Mouse (Mus musculus): ENCODE measurements around the gene Notch1.

Gene Notch1

GRCm38 (mm10) chr2:26500599-26501370 lies 15.7 kb downstream of the Notch1 start:
- peak; percentile 96 for DNase-seq (ENCODE audit: low read depth, low spot score)

GRCm38 (mm10) chr2:26500027-26500598 lies 16.4 kb downstream of the Notch1 start:
- DNase-seq (ENCODE audit: low read depth, low spot score), result no peak

- DNase-seq (ENCODE audit: low read depth, low spot score), result no peak
Observed at GRCm38 (mm10) chr2:26498694-26499093, 17.8 kb downstream of the Notch1 start.

- no peak for DNase-seq (ENCODE audit: low read depth, low spot score)
Observed at GRCm38 (mm10) chr2:26497861-26498533, 18.5 kb downstream of the Notch1 start.

GRCm38 (mm10) chr2:26496451-26496850 lies 20.0 kb downstream of the Notch1 start:
- DNase-seq (ENCODE audit: low read depth, low spot score), result no peak

GRCm38 (mm10) chr2:26495701-26496100 lies 20.8 kb downstream of the Notch1 start:
- no peak for DNase-seq (ENCODE audit: low read depth, low spot score)

GRCm38 (mm10) chr2:26494991-26495390 lies 21.5 kb downstream of the Notch1 start:
- no peak for DNase-seq (ENCODE audit: low read depth, low spot score)

GRCm38 (mm10) chr2:26494396-26494795 lies 22.1 kb downstream of the Notch1 start:
- no peak for DNase-seq (ENCODE audit: low read depth, low spot score)

GRCm38 (mm10) chr2:26493021-26493781 lies 23.3 kb downstream of the Notch1 start:
- DNase-seq (ENCODE audit: low read depth, low spot score), result peak; percentile 66

- DNase-seq (ENCODE audit: low read depth, low spot score), result peak; percentile 34
Observed at GRCm38 (mm10) chr2:26490760-26491301, 25.6 kb downstream of the Notch1 start.

GRCm38 (mm10) chr2:26488535-26489135 lies 27.8 kb downstream of the Notch1 start:
- DNase-seq (ENCODE audit: low read depth, low spot score), result no peak

- DNase-seq (ENCODE audit: low read depth, low spot score), result peak; percentile 21
Observed at GRCm38 (mm10) chr2:26487322-26488021, 29.0 kb downstream of the Notch1 start.

GRCm38 (mm10) chr2:26486835-26487321 lies 29.6 kb downstream of the Notch1 start:
- no peak for DNase-seq (ENCODE audit: low read depth, low spot score)

- no peak for DNase-seq (ENCODE audit: low read depth, low spot score)
Observed at GRCm38 (mm10) chr2:26486264-26486810, 30.1 kb downstream of the Notch1 start.

GRCm38 (mm10) chr2:26485710-26486109 lies 30.8 kb downstream of the Notch1 start:
- DNase-seq (ENCODE audit: low read depth, low spot score), result peak; percentile 23

GRCm38 (mm10) chr2:26485278-26485677 lies 31.2 kb downstream of the Notch1 start:
- DNase-seq (ENCODE audit: low read depth, low spot score), result no peak

- no peak for DNase-seq (ENCODE audit: low read depth, low spot score)
Observed at GRCm38 (mm10) chr2:26484169-26484568, 32.3 kb downstream of the Notch1 start.

GRCm38 (mm10) chr2:26483230-26483869 lies 33.1 kb downstream of the Notch1 start:
- DNase-seq (ENCODE audit: low read depth, low spot score), result peak; percentile 40

GRCm38 (mm10) chr2:26482824-26483223 lies 33.6 kb downstream of the Notch1 start:
- no peak for DNase-seq (ENCODE audit: low read depth, low spot score)
